Mouse (Mus musculus) stomach, postnatal 0 days (tissue): ENCODE measurements around the gene Opa1. TPM values are rescaled to one million over a fixed set of nuclear protein-coding genes. Genes with fewer than 3 reads are reported as not detected.

Experiments
- ATAC-seq: fragments of 200-750 bp; cut with Nextera tagmentation; 2 replicates; pipeline ENCODE4 v1.8.0; 2017; ENCODE audit not compliant: low FRiP score, low TSS enrichment
- DNase-seq: peaks from one replicate; pipeline ENCODE4 v3.0.0-alpha.2; 2016; ENCODE audit warnings: low spot score
- H3K27ac ChIP-seq: fragments of 300-500 bp; sonication (generic); replicated peaks from 2 replicates; pipeline ENCODE4 v1.5.1; 2014; ENCODE audit warnings: mild to moderate bottlenecking, control low read depth
- H3K27me3 ChIP-seq: fragments of 300-500 bp; sonication (generic); 2 replicates; pipeline ENCODE4 v1.6.1; 2014; ENCODE audit warnings: low read length; ENCODE audit not compliant: control insufficient read depth, insufficient read depth
- H3K36me3 ChIP-seq: fragments of 300-500 bp; sonication (generic); 2 replicates; pipeline ENCODE4 v1.6.1; 2014; ENCODE audit warnings: low read length, mixed read lengths; ENCODE audit not compliant: control insufficient read depth, insufficient read depth
- H3K4me1 ChIP-seq: fragments of 300-500 bp; sonication (generic); replicated peaks from 2 replicates; pipeline ENCODE4 v1.6.1; 2014; ENCODE audit warnings: antibody characterized with exemption; ENCODE audit not compliant: control insufficient read depth, insufficient read depth
- H3K4me2 ChIP-seq: fragments of 300-500 bp; sonication (generic); replicated peaks from 2 replicates; pipeline ENCODE4 v1.6.1; 2014; ENCODE audit warnings: low read depth, mild to moderate bottlenecking, control low read depth, moderate library complexity
- H3K4me3 ChIP-seq: fragments of 300-500 bp; sonication (generic); 2 replicates; pipeline ENCODE4 v1.5.1; 2014; ENCODE audit warnings: low read depth, low read length, control low read depth
- H3K9ac ChIP-seq: fragments of 300-500 bp; sonication (generic); 2 replicates; pipeline ENCODE4 v1.6.1; 2014; ENCODE audit warnings: mild to moderate bottlenecking, low read length, control low read depth, mixed read lengths
- H3K9me3 ChIP-seq: fragments of 300-500 bp; sonication (generic); 2 replicates; pipeline ENCODE4 v1.6.1; 2016; ENCODE audit warnings: low read length; ENCODE audit not compliant: control insufficient read depth
- CTCF ChIP-seq: IDR thresholded peaks from 2 replicates; pipeline ENCODE4 v1.5.1; 2016; ENCODE audit warnings: antibody characterized with exemption, low read depth, mild to moderate bottlenecking, moderate library complexity
- EP300 ChIP-seq: optimal IDR thresholded peaks from 2 replicates; pipeline ENCODE3; 2016; ENCODE audit warnings: antibody characterized with exemption
- WGBS: fragments of 180-500 bp; shearing (Covaris S2); extraction: QIAGEN DNeasy Blood & Tissue Kit; methylation state at CpG from one replicate; pipeline ENCODE4 v1.1.7; 2014; 5-methylcytosine and 5-hydroxymethylcytosine counted together
- polyA plus RNA-seq: library from polyadenylated mRNA; unstranded; fragments of >200 nt; fragmentation: Nextera tagmentation; extraction: Ambion mirVana; gene quantifications from 2 replicates; pipeline ENCODE4 v1.2.1, GENCODE M21; 2015

Opa1 gene
- polyA plus RNA-seq, 1 experiment from 2014 or later = 16.1 TPM

- 65% methylated on average over 1 of the region's 1 CpGs for WGBS
- no peaks in the 10 kb centered on the region for H3K27me3 ChIP-seq
These were observed 49.9 kb downstream of the Opa1 start for GRCm38 (mm10) chr16:29629053-29629452.

GRCm38 (mm10) chr16:29635780-29636179 is 56.6 kb downstream of the Opa1 start:
- no peak overlapping the region for H3K9ac ChIP-seq
- H3K9me3 ChIP-seq = no peaks in the 10 kb centered on the region
- no peak overlapping the region for H3K27ac ChIP-seq
- no peak overlapping the region for H3K4me2 ChIP-seq
- H3K4me1 ChIP-seq = no peaks in the 10 kb centered on the region
- no peak for ATAC-seq
- peaks cover 8% of the 10 kb centered on the region; the same call in 1 of the 2 replicates for H3K36me3 ChIP-seq
- DNase-seq = no peak
- no peaks in the 10 kb centered on the region for H3K27me3 ChIP-seq
- WGBS = 46% methylated on average over 4 of the region's 4 CpGs
- no peak overlapping the region for H3K4me3 ChIP-seq
- TF ChIP-seq CTCF (peak; percentile 23; the same call in 1 of the 2 replicates), EP300 (no peak)

More at GRCm38 (mm10) chr16:29629053-29629452, 49.9 kb downstream of the Opa1 start:
- Histone ChIP-seq H3K9ac (no peak overlapping the region), H3K4me1 (no peaks in the 10 kb centered on the region), H3K27ac (no peak overlapping the region), H3K36me3 (peaks cover 13% of the 10 kb centered on the region; the same call in 1 of the 2 replicates), H3K4me2 (no peak overlapping the region), H3K9me3 (no peaks in the 10 kb centered on the region), H3K4me3 (no peak overlapping the region)
- TF ChIP-seq EP300 (no peak), CTCF (peak; percentile 75)
- DNase-seq (no peak), ATAC-seq (no peak)

- TF ChIP-seq EP300 (no peak), CTCF (no peak)
- ATAC-seq = no peak
- Histone ChIP-seq H3K4me1 (no peaks in the 10 kb centered on the region), H3K9ac (no peak overlapping the region), H3K36me3 (0 out of 2 replicates have a peak, but pooled peaks cover 2% of the 10 kb centered on the region), H3K9me3 (no peaks in the 10 kb centered on the region), H3K27ac (no peak overlapping the region), H3K4me2 (no peak overlapping the region), H3K4me3 (no peak overlapping the region), H3K27me3 (no peaks in the 10 kb centered on the region)
- WGBS = 43% methylated on average over 1 of the region's 1 CpGs
- no peak for DNase-seq
These were observed 63.2 kb downstream of the Opa1 start for GRCm38 (mm10) chr16:29642376-29642775.

GRCm38 (mm10) chr16:29644871-29645270 is 65.7 kb downstream of the Opa1 start:
- Histone ChIP-seq H3K27me3 (no peaks in the 10 kb centered on the region), H3K4me3 (no peak overlapping the region), H3K4me1 (no peaks in the 10 kb centered on the region), H3K36me3 (peaks cover 11% of the 10 kb centered on the region; the same call in 1 of the 2 replicates), H3K9ac (no peak overlapping the region), H3K27ac (no peak overlapping the region), H3K4me2 (no peak overlapping the region), H3K9me3 (no peaks in the 10 kb centered on the region)
- ATAC-seq (peak; percentile 81; the same call in 1 of the 2 replicates), DNase-seq (no peak)
- no peak for TF ChIP-seq EP300
- no peak for TF ChIP-seq CTCF
- WGBS = 72% methylated on average over 3 of the region's 3 CpGs

- Histone ChIP-seq H3K27me3 (no peaks in the 10 kb centered on the region), H3K4me1 (no peaks in the 10 kb centered on the region), H3K36me3 (peaks cover 11% of the 10 kb centered on the region; the same call in 1 of the 2 replicates), H3K27ac (no peak overlapping the region), H3K9ac (no peak overlapping the region), H3K9me3 (no peaks in the 10 kb centered on the region), H3K4me2 (no peak overlapping the region), H3K4me3 (no peak overlapping the region)
- ATAC-seq (no peak), DNase-seq (no peak)
- TF ChIP-seq CTCF (no peak), EP300 (no peak)
These were observed 67.1 kb downstream of the Opa1 start for GRCm38 (mm10) chr16:29646202-29646601.

- ATAC-seq = peak; percentile 96
- Histone ChIP-seq H3K4me2 (no peak overlapping the region), H3K27ac (peak overlapping the region; percentile 74)
These were observed 77.2 kb downstream of the Opa1 start for GRCm38 (mm10) chr16:29656187-29656825.

More at GRCm38 (mm10) chr16:29656187-29656825, 77.2 kb downstream of the Opa1 start:
- H3K4me3 ChIP-seq = no peak overlapping the region
- H3K9ac ChIP-seq = no peak overlapping the region
- peaks cover 3% of the 10 kb centered on the region; the same call in 1 of the 2 replicates for H3K36me3 ChIP-seq
- no peaks in the 10 kb centered on the region for H3K27me3 ChIP-seq
- peak; percentile 72 for DNase-seq
- H3K9me3 ChIP-seq = no peaks in the 10 kb centered on the region
- TF ChIP-seq CTCF (no peak), EP300 (no peak)
- WGBS = 64% methylated on average over 9 of the region's 9 CpGs
- no peaks in the 10 kb centered on the region; the same call in 1 of the 2 replicates for H3K4me1 ChIP-seq
